Mouse (Mus musculus): ENCODE results near the gene Lactbl1.

DNA sequence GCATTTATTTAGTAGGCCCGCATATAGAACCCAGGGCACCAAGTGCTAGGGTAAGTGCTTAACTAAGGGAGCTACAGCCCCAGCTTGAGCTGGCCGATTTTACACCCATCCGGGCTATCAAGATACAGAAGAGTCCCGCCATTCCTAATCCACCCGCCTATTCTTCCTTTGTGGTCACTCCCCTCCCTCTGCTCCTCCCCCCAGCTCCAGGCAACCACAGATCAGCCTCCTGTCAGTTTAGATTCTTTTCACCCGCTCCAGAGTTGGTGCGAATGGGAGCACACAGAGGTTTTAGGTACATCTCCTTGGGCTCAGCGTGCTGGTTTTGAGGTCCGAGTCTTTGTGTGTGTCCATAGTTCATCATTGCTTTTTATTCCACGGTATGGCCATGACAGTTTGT, 16.5 kb downstream of the Lactbl1 start:
- no peak for TF ChIP-seq GATA1 (IDR thresholded peaks at IDR 0.05; ENCODE audit: borderline replicate concordance, low read length)
- TF ChIP-seq FLI1 (IDR thresholded peaks at IDR 0.05; ENCODE audit: low read length) = no peak

All from megakaryocyte, embryonic 14.5 days (primary cell).